Mouse (Mus musculus): ENCODE results near the gene Gpd2. TPM values are rescaled to one million over a fixed set of nuclear protein-coding genes. Genes with fewer than 3 reads are reported as not detected.

Gene Gpd2
- polyA plus RNA-seq, 1 experiment = 29.2 TPM

- Histone ChIP-seq H3K27ac (ENCODE audit: insufficient read depth, low read length) (no peak overlapping the region), H3K4me3 (ENCODE audit: insufficient read depth, low read length) (no peak overlapping the region), H3K4me1 (ENCODE audit: control insufficient read depth, insufficient read depth, low read length) (peaks cover 7% of the 10 kb centered on the region; the same call in 1 of the 2 replicates)
- no peak for TF ChIP-seq POLR2A (IDR thresholded peaks at IDR 0.05; ENCODE audit: low read depth, low read length)
- TF ChIP-seq CTCF (IDR thresholded peaks at IDR 0.05; ENCODE audit: borderline replicate concordance, insufficient read depth, low read length) = no peak
These were observed 26.0 kb downstream of the Gpd2 start for GRCm38 (mm10) chr2:57263431-57263830.

GRCm38 (mm10) chr2:57264912-57265311, 27.5 kb downstream of the Gpd2 start:
- Histone ChIP-seq H3K27ac (ENCODE audit: insufficient read depth, low read length) (no peak overlapping the region), H3K4me3 (ENCODE audit: insufficient read depth, low read length) (no peak overlapping the region), H3K4me1 (ENCODE audit: control insufficient read depth, insufficient read depth, low read length) (peaks cover 7% of the 10 kb centered on the region; the same call in 1 of the 2 replicates)
- no peak for TF ChIP-seq CTCF (IDR thresholded peaks at IDR 0.05; ENCODE audit: borderline replicate concordance, insufficient read depth, low read length)
- TF ChIP-seq POLR2A (IDR thresholded peaks at IDR 0.05; ENCODE audit: low read depth, low read length) = no peak

- no peak overlapping the region for H3K27ac ChIP-seq (ENCODE audit: insufficient read depth, low read length)
- 0 out of 2 replicates have a peak, but pooled peaks cover 2% of the 10 kb centered on the region for H3K4me1 ChIP-seq (ENCODE audit: control insufficient read depth, insufficient read depth, low read length)
- TF ChIP-seq POLR2A (IDR thresholded peaks at IDR 0.05; ENCODE audit: low read depth, low read length) (no peak), CTCF (IDR thresholded peaks at IDR 0.05; ENCODE audit: borderline replicate concordance, insufficient read depth, low read length) (no peak)
- no peak overlapping the region for H3K4me3 ChIP-seq (ENCODE audit: insufficient read depth, low read length)
These were observed 29.4 kb downstream of the Gpd2 start for GRCm38 (mm10) chr2:57266679-57267393.

DNA sequence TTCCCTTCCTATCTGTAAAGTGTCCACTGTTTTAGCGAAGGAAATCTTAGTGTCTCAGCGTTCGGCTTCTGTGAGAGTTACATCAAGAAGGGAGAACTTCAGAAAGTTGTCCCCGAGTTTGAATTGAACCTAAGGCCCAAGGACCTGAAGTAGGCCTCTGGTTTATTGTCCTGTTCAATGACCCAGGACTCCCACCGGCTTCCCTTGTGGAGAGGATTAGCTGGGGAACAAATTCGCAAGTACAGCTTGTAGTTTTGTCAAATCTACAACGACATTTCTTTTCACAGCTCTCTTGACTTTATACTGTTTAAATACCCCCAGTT, 29.9 kb downstream of the Gpd2 start:
- H3K4me1 ChIP-seq (ENCODE audit: control insufficient read depth, insufficient read depth, low read length) = 0 out of 2 replicates have a peak, but pooled peaks cover 2% of the 10 kb centered on the region
- TF ChIP-seq CTCF (IDR thresholded peaks at IDR 0.05; ENCODE audit: borderline replicate concordance, insufficient read depth, low read length) = no peak
- no peak overlapping the region for H3K4me3 ChIP-seq (ENCODE audit: insufficient read depth, low read length)
- no peak overlapping the region for H3K27ac ChIP-seq (ENCODE audit: insufficient read depth, low read length)

DNA sequence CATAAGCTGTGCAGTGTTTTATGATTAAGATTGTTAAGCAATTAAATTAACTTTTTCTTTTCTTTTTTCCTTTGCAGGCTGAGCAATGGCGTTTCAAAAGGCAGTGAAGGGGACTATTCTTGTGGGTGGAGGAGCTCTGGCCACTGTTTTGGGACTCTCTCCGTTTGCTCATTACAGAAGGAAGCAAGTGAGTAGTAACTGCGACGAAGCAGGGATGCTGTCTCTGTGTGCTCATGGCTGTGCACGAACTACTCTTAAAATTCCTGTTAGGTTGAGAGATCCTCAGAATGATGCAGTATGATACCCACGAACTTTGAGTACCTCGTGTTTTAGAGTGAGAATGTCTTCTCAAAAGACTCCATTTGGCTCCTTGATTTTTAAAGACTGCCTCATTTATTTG, 30.5 kb downstream of the Gpd2 start:
- Histone ChIP-seq H3K4me1 (ENCODE audit: control insufficient read depth, insufficient read depth, low read length) (0 out of 2 replicates have a peak, but pooled peaks cover 2% of the 10 kb centered on the region), H3K27ac (ENCODE audit: insufficient read depth, low read length) (no peak overlapping the region), H3K4me3 (ENCODE audit: insufficient read depth, low read length) (no peak overlapping the region)
- no peak for TF ChIP-seq CTCF (IDR thresholded peaks at IDR 0.05; ENCODE audit: borderline replicate concordance, insufficient read depth, low read length)
- TF ChIP-seq POLR2A (IDR thresholded peaks at IDR 0.05; ENCODE audit: low read depth, low read length) = no peak

DNA sequence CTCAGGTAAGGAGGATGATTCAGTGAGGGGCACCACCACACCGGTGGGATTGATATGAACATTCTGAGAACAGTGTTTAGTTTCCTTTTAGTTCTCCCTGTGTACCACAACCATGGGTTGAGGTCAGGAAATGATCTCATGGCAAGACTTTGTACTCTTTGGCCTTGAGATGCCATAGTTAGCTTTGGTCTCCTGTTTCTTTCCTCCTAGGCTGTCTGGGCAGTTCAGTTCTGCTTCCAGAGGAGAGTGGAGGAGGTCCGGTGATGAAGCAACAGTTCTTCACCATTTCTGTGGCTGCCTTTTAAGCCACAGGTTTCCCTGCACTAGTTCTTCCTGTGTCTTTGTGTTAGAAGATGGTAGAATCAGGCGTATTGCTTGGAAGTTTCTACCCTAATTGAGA, 31.4 kb downstream of the Gpd2 start:
- Histone ChIP-seq H3K4me3 (ENCODE audit: insufficient read depth, low read length) (no peak overlapping the region), H3K27ac (ENCODE audit: insufficient read depth, low read length) (no peak overlapping the region), H3K4me1 (ENCODE audit: control insufficient read depth, insufficient read depth, low read length) (no peaks in the 10 kb centered on the region)
- no peak for TF ChIP-seq CTCF (IDR thresholded peaks at IDR 0.05; ENCODE audit: borderline replicate concordance, insufficient read depth, low read length)
- TF ChIP-seq POLR2A (IDR thresholded peaks at IDR 0.05; ENCODE audit: low read depth, low read length) = no peak

DNA sequence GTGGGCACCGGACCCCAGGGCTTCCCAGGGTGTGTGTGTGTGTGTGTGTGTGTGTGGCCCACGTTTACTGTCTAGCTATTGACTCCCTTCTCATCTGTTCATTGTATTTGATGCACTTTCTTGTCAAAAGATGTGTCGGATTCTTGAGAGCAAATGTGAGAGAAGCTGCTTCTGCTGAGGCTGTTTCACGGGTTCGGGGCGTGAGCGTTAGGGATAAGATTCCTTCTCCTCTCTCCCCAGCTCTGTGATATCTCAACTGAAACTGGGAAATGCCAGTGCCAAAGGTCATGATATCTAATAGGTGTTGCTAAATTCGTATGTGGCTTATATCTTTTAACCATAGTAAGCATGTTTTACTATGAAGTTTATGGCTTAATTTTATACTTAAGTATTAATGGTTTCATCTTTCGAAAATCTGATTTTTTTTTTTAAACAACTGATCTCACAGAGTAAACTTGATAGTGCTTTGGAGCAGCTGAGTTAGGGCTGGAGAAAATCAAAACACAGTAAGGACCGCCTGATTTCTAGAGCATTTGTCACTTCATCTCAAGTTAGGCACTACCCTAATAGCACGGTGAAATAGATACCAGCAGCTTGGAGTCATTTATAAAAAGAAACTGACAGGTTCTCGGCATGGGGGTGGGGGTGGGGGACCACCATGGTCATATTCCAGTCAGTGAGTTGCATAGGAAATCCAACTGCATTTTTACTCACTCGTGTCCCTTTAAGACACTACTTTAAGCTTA, 32.4 kb downstream of the Gpd2 start:
- no peak overlapping the region for H3K4me3 ChIP-seq (ENCODE audit: insufficient read depth, low read length)
- TF ChIP-seq POLR2A (IDR thresholded peaks at IDR 0.05; ENCODE audit: low read depth, low read length) (no peak), CTCF (IDR thresholded peaks at IDR 0.05; ENCODE audit: borderline replicate concordance, insufficient read depth, low read length) (no peak)
- H3K4me1 ChIP-seq (ENCODE audit: control insufficient read depth, insufficient read depth, low read length) = no peaks in the 10 kb centered on the region
- H3K27ac ChIP-seq (ENCODE audit: insufficient read depth, low read length) = no peak overlapping the region

GRCm38 (mm10) chr2:57280190-57280723, 42.8 kb downstream of the Gpd2 start:
- Histone ChIP-seq H3K27ac (ENCODE audit: insufficient read depth, low read length) (no peak overlapping the region), H3K4me1 (ENCODE audit: control insufficient read depth, insufficient read depth, low read length) (no peaks in the 10 kb centered on the region), H3K4me3 (ENCODE audit: insufficient read depth, low read length) (no peak overlapping the region)
- TF ChIP-seq POLR2A (IDR thresholded peaks at IDR 0.05; ENCODE audit: low read depth, low read length) = no peak
- no peak for TF ChIP-seq CTCF (IDR thresholded peaks at IDR 0.05; ENCODE audit: borderline replicate concordance, insufficient read depth, low read length)

DNA sequence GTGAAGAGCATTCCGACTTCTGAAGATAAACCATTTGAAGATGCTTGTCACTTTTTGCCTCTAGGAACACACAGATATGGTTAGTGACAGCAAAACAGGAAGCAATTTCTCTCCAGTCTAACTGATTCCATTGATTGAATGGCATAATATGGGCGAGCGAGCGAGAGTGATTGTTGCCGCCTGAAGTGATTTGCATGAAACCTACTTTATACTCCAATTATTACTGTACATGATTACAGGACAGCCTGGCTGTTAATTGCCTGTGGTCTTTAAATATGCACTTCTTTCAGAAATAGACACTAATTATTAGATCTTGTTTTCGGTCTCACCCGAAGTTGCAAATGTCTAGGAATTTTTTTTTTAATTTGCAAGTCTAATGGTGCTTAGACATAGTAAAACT, 46.4 kb downstream of the Gpd2 start:
- H3K4me1 ChIP-seq (ENCODE audit: control insufficient read depth, insufficient read depth, low read length) = no peaks in the 10 kb centered on the region
- H3K27ac ChIP-seq (ENCODE audit: insufficient read depth, low read length) = no peak overlapping the region
- TF ChIP-seq CTCF (IDR thresholded peaks at IDR 0.05; ENCODE audit: borderline replicate concordance, insufficient read depth, low read length) (no peak), POLR2A (IDR thresholded peaks at IDR 0.05; ENCODE audit: low read depth, low read length) (no peak)
- no peak overlapping the region for H3K4me3 ChIP-seq (ENCODE audit: insufficient read depth, low read length)

GRCm38 (mm10) chr2:57285197-57285596, 47.8 kb downstream of the Gpd2 start:
- Histone ChIP-seq H3K4me3 (ENCODE audit: insufficient read depth, low read length) (no peak overlapping the region), H3K27ac (ENCODE audit: insufficient read depth, low read length) (no peak overlapping the region), H3K4me1 (ENCODE audit: control insufficient read depth, insufficient read depth, low read length) (no peaks in the 10 kb centered on the region)
- TF ChIP-seq POLR2A (IDR thresholded peaks at IDR 0.05; ENCODE audit: low read depth, low read length) (no peak), CTCF (IDR thresholded peaks at IDR 0.05; ENCODE audit: borderline replicate concordance, insufficient read depth, low read length) (no peak)
